Mouse (Mus musculus): ENCODE measurements around the gene Tex38.

Gene Tex38

GRCm38 (mm10) chr4:115767647-115768467 lies 13.0 kb downstream of the Tex38 start:
- peak; percentile 6 to 12 for DNase-seq

- DNase-seq, result no peak
Measured at GRCm38 (mm10) chr4:115764581-115764980, 16.2 kb downstream of the Tex38 start.

- peak; percentile 41 to 71 for DNase-seq
Measured at GRCm38 (mm10) chr4:115761206-115761605, 19.6 kb downstream of the Tex38 start.

- DNase-seq, result no peak
Measured at GRCm38 (mm10) chr4:115754851-115755250, 26.0 kb downstream of the Tex38 start.

GRCm38 (mm10) chr4:115754101-115754500 lies 26.7 kb downstream of the Tex38 start:
- DNase-seq, result no peak

GRCm38 (mm10) chr4:115749336-115749735 lies 31.5 kb downstream of the Tex38 start:
- DNase-seq, result no peak

GRCm38 (mm10) chr4:115748181-115748580 lies 32.6 kb downstream of the Tex38 start:
- DNase-seq, result no peak

- no peak for DNase-seq
Measured at GRCm38 (mm10) chr4:115743096-115743495, 37.7 kb downstream of the Tex38 start.

- no peak for DNase-seq
Measured at GRCm38 (mm10) chr4:115742658-115743057, 38.2 kb downstream of the Tex38 start.

GRCm38 (mm10) chr4:115738481-115738985 lies 42.3 kb downstream of the Tex38 start:
- peak in 1 of 2 experiments; percentile 17 for DNase-seq

- peak; percentile 99 for DNase-seq
Measured at GRCm38 (mm10) chr4:115737551-115738041, 43.2 kb downstream of the Tex38 start, which contains the start of gene Efcab14. Gene Efcab14 (plus strand): TSS chr4:115737744.

- no peak for DNase-seq
Measured at GRCm38 (mm10) chr4:115734867-115735266, 46.0 kb downstream of the Tex38 start.

GRCm38 (mm10) chr4:115733746-115734145 lies 47.1 kb downstream of the Tex38 start:
- DNase-seq, result no peak

- peak in 1 of 2 experiments; percentile 6 for DNase-seq
Measured at GRCm38 (mm10) chr4:115732223-115732818, 48.5 kb downstream of the Tex38 start.

GRCm38 (mm10) chr4:115731588-115732222 lies 49.1 kb downstream of the Tex38 start:
- DNase-seq, result peak; percentile 68 to 84

Data from kidney, postnatal 36 days (tissue).